Mouse (Mus musculus): ENCODE measurements at regions not wholly inside any gene's neighbourhood (a gene's known extent, or its start where the extent isn't known, plus 50 kb on each side); places are given as distances from the start of the nearest gene placed in this dataset.

GRCm38 (mm10) chr4:127530779-127531178 is 172.8 kb upstream of the Gjb5 start:
- no peak for TF ChIP-seq CTCF (IDR thresholded peaks at IDR 0.05; ENCODE audit: low read depth)
- TF ChIP-seq EP300 (IDR thresholded peaks at IDR 0.05; ENCODE audit: low read depth) = no peak
